9 mouse cellular contexts compared by ENCODE assay signal in genomic region chr17:43557541-43558090, GRCm38 (mm10). TPM values are rescaled to one million over a fixed set of nuclear protein-coding genes. Genes with fewer than 3 reads are reported as not detected.
DNase-seq lines count a peak whose midpoint lies in the region; ATAC-seq lines count a peak whose summit lies in the region.
"Had no signal": no experiment of that assay in that cellular context is flagged by ENCODE, and none has a peak within 500 bp of the region (broad histone marks: within the 10 kb centered on the region; RNA-seq: fewer than 3 reads in every experiment).

No protein-coding gene starts in this region.

- H3K4me1 ChIP-seq in liver, embryonic 16.5 days (ENCODE audit: control insufficient read depth, low read depth, low read length): no peaks in the 10 kb centered on the region; the same call in 1 of the 2 replicates
- H3K4me1 ChIP-seq in kidney, embryonic 16.5 days (ENCODE audit: insufficient read depth, low read length): peaks cover 28% of the 10 kb centered on the region
- H3K4me1 ChIP-seq: limb, embryonic 13.5 days had no signal

- H3K4me3 ChIP-seq in liver, embryonic 16.5 days (ENCODE audit: low read depth, low read length): no peak overlapping the region
- H3K4me3 ChIP-seq in kidney, embryonic 16.5 days (ENCODE audit: low read length): no peak overlapping the region
- H3K4me3 ChIP-seq: limb, embryonic 13.5 days had no signal

- H3K36me3 ChIP-seq in liver, embryonic 16.5 days (ENCODE audit: control insufficient read depth, insufficient read depth): no peaks in the 10 kb centered on the region
- no peaks in the 10 kb centered on the region for H3K36me3 ChIP-seq in kidney, embryonic 16.5 days (ENCODE audit: insufficient read depth, low read length)
- H3K36me3 ChIP-seq: limb, embryonic 13.5 days had no signal

- peak overlapping the region; percentile 34; the same call in 1 of the 2 replicates for H3K27ac ChIP-seq in liver, embryonic 16.5 days (ENCODE audit: low read length)
- peak overlapping the region; percentile 62 for H3K27ac ChIP-seq in kidney, embryonic 16.5 days (ENCODE audit: low read length)
- H3K27ac ChIP-seq: limb, embryonic 13.5 days had no signal

- no peak for DNase-seq in liver
- peak; percentile 19 to 25 for DNase-seq in cerebellum, adult 18-20 months
- DNase-seq in lung, postnatal 10 days: peak; percentile 36
- peak; percentile 29 to 47 for DNase-seq in right cerebral cortex, adult 2 months (ENCODE audit: low spot score in 2 of 2)
- no peak for DNase-seq in thymus, postnatal 36 days

- H3K9me3 ChIP-seq in liver, embryonic 16.5 days (replicated peaks; ENCODE audit: control insufficient read depth, low read length): no peaks in the 10 kb centered on the region
- peaks cover 5% of the 10 kb centered on the region for H3K9me3 ChIP-seq in kidney, embryonic 16.5 days (ENCODE audit: low read length)

- no peak overlapping the region for H3K4me2 ChIP-seq in liver, embryonic 16.5 days (ENCODE audit: low read depth, low read length)
- H3K4me2 ChIP-seq in kidney, embryonic 16.5 days (replicated peaks; ENCODE audit: low read depth, low read length): no peak overlapping the region
- H3K4me2 ChIP-seq: limb, embryonic 13.5 days had no signal

- WGBS in liver, embryonic 16.5 days (ENCODE audit: insufficient replicate concordance): 42% methylated on average over 6 of the region's 6 CpGs
- 23% methylated on average over 6 of the region's 6 CpGs for WGBS in kidney, embryonic 16.5 days

- no peaks in the 10 kb centered on the region for H3K27me3 ChIP-seq in liver, embryonic 16.5 days (ENCODE audit: control insufficient read depth, insufficient read depth, low read depth, low read length)
- no peaks in the 10 kb centered on the region for H3K27me3 ChIP-seq in kidney, embryonic 16.5 days (ENCODE audit: insufficient read depth, low read length)
- H3K27me3 ChIP-seq: limb, embryonic 13.5 days had no signal

- no peak overlapping the region for H3K9ac ChIP-seq in liver, embryonic 16.5 days (ENCODE audit: low read depth, low read length)
- H3K9ac ChIP-seq in kidney, embryonic 16.5 days (replicated peaks; ENCODE audit: low read length): no peak overlapping the region
- H3K9ac ChIP-seq: limb, embryonic 13.5 days had no signal

- peak; percentile 24; the same call in 1 of the 2 replicates for ATAC-seq in liver, embryonic 16.5 days (ENCODE audit: low read depth)
- peak; percentile 98 for ATAC-seq in granulocyte monocyte progenitor cell, adult 5-6 weeks (replicated peaks; ENCODE audit: poor library complexity, severe bottlenecking)
- ATAC-seq in kidney, embryonic 16.5 days (ENCODE audit: low FRiP score, low TSS enrichment): peak; percentile 97

RNA-seq across cellular contexts. Expression of gene Pla2g7, which starts 10.3 kb away (rescaled TPM):
- 33.6 and 35.9 TPM in 2 replicates for polyA plus RNA-seq in liver, embryonic 16.5 days (2015; fragmentation: Nextera tagmentation; extraction: Ambion mirVana)
- total RNA-seq in granulocyte monocyte progenitor cell, adult 5-6 weeks (2014; fragmentation: Nextera tagmentation): 1.3 TPM in 1 of 2 replicates, not detected in the other
- total RNA-seq in granulocyte monocyte progenitor cell, adult 5-6 weeks (2017): 0.13 and 2.4 TPM in 2 replicates
- 75.4 and 76.4 TPM in 2 replicates for polyA plus RNA-seq in kidney, embryonic 16.5 days (2015; fragmentation: Nextera tagmentation; extraction: Ambion mirVana)

RNA-seq across cellular contexts. Expression of gene Ankrd66, which starts 14.2 kb away (rescaled TPM):
- not detected in 2 replicates for polyA plus RNA-seq in liver, embryonic 16.5 days (2015; fragmentation: Nextera tagmentation; extraction: Ambion mirVana)
- total RNA-seq in granulocyte monocyte progenitor cell, adult 5-6 weeks (2014; fragmentation: Nextera tagmentation): not detected in 2 replicates
- not detected in 2 replicates for total RNA-seq in granulocyte monocyte progenitor cell, adult 5-6 weeks (2017)
- polyA plus RNA-seq in kidney, embryonic 16.5 days (2015; fragmentation: Nextera tagmentation; extraction: Ambion mirVana): 0.47 TPM in 1 of 2 replicates, not detected in the other

RNA-seq across cellular contexts. Expression of gene Mep1a, which starts 55.0 kb away (rescaled TPM):
- 0.07 and 0.24 TPM in 2 replicates for polyA plus RNA-seq in liver, embryonic 16.5 days (2015; fragmentation: Nextera tagmentation; extraction: Ambion mirVana)
- not detected in 2 replicates for total RNA-seq in granulocyte monocyte progenitor cell, adult 5-6 weeks (2014; fragmentation: Nextera tagmentation)
- total RNA-seq in granulocyte monocyte progenitor cell, adult 5-6 weeks (2017): not detected in 2 replicates
- 63.4 and 71.3 TPM in 2 replicates for polyA plus RNA-seq in kidney, embryonic 16.5 days (2015; fragmentation: Nextera tagmentation; extraction: Ambion mirVana)
- polyA plus RNA-seq: limb, embryonic 13.5 days had no signal

Comparison
In these comparisons a context has a peak if more than half of its experiments do, and no peak if none do; other contexts are left out.
1. ATAC-seq: peak in every context shown above with its lines; median percentile 98 in granulocyte monocyte progenitor cell, adult 5-6 weeks; 97 in kidney, embryonic 16.5 days; 24 in liver, embryonic 16.5 days.
2. DNase-seq: peak in cerebellum, adult 18-20 months (2 of 2), lung, postnatal 10 days (single experiment) and right cerebral cortex, adult 2 months (2 of 2); none in liver (single experiment) and thymus, postnatal 36 days (0 of 2).
3. RNA of gene Mep1a, which starts 55.0 kb away (polyA plus RNA-seq): 63.4 to 71.3 TPM in kidney, embryonic 16.5 days; 0.07 to 0.24 TPM in liver, embryonic 16.5 days; every median in the first group is over 10 times any median in the second.